Mouse (Mus musculus): ENCODE measurements around the gene Rad54l2. TPM values are rescaled to one million over a fixed set of nuclear protein-coding genes. Genes with fewer than 3 reads are reported as not detected.

Gene Rad54l2
- polyA plus RNA-seq, 1 experiment: 7.1 TPM

DNA sequence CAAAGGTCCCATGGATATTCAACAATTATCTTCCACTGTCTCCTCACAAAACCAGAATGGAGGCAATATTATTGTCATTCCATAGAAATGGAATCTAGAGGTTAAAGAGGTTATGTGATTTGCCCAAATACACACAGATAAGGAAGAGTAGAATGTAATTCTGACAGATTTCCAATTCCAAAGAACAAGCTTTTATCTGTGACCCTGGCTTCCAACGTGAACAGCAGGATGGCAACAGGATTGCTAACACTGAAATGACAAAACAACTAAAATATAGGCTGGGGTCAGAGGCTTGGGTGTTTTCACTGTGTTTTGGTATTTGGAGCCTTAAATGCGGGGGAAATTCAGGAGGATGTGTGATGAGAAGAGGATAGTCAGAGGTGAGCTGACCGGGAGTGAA, 11.6 kb downstream of the Rad54l2 start:
- Histone ChIP-seq H3K4me3 (ENCODE audit: insufficient read depth, low read depth, low read length) (no peak overlapping the region), H3K4me1 (ENCODE audit: control insufficient read depth, insufficient read depth, insufficient read length, low read length) (no peaks in the 10 kb centered on the region; the same call in 1 of the 2 replicates), H3K27ac (replicated peaks; ENCODE audit: low read depth, low read length) (no peak overlapping the region)

DNA sequence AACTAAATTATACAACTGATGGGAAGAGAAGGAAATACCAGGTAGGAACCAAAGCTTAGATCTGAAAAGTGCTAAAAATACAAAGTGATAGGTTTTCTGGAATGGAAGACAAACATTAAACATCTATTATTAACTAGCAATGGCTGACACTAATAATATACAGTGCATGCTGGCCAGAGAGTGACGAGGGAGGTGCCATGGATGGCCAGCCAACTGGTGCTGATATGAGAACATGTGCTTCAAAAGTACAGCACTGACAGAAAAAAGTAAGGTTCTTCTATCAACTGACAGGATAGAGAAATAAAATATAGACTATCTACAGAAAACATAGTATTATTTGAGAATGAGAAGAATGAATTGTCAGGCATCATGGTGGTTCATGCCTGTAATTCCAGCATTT, 12.9 kb downstream of the Rad54l2 start:
- no peaks in the 10 kb centered on the region; the same call in 1 of the 2 replicates for H3K4me1 ChIP-seq (ENCODE audit: control insufficient read depth, insufficient read depth, insufficient read length, low read length)
- H3K4me3 ChIP-seq (ENCODE audit: insufficient read depth, low read depth, low read length): no peak overlapping the region
- no peak overlapping the region for H3K27ac ChIP-seq (replicated peaks; ENCODE audit: low read depth, low read length)

DNA sequence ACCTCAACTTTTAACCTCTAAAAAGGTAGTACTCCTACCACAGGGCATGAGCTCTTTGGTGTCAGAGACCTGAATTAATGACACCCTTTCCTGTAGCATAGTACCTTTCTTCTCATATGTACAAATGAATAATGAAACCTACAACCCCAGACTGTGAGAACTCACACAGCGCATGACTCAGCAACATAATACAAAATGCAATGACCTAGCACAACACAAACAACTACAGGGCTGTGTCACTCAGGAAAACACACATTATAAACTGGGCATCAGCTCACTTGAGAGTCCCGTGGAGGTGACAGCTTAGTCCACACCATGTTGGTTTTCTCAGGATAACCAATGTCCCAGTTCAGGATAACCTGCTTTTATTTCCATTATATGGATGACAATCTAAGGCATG, 17.2 kb downstream of the Rad54l2 start:
- H3K4me3 ChIP-seq (ENCODE audit: insufficient read depth, low read depth, low read length): no peak overlapping the region
- H3K27ac ChIP-seq (replicated peaks; ENCODE audit: low read depth, low read length): no peak overlapping the region
- H3K4me1 ChIP-seq (ENCODE audit: control insufficient read depth, insufficient read depth, insufficient read length, low read length): no peaks in the 10 kb centered on the region; the same call in 1 of the 2 replicates

DNA sequence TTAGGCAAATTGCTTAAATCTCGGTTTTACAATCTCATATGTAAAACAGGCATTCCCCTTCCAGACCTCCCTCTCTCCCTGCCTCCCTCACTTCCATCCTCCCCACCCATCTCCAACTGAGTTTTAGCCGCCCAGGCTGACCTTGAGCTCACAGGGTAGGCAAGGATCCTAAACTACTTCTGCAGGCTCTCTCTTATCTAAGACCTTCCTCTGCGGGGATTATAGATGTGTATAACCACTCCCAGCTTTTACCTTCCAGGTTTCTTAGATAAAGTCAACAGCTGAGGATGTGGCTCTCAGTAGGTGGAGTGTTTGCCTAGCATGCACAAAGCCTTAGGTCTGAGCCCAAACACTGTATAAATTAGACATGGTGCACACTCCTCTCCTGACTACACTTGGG, 18.8 kb downstream of the Rad54l2 start:
- H3K4me1 ChIP-seq (ENCODE audit: control insufficient read depth, insufficient read depth, insufficient read length, low read length): no peaks in the 10 kb centered on the region; the same call in 1 of the 2 replicates
- no peak overlapping the region for H3K4me3 ChIP-seq (ENCODE audit: insufficient read depth, low read depth, low read length)
- no peak overlapping the region for H3K27ac ChIP-seq (replicated peaks; ENCODE audit: low read depth, low read length)

DNA sequence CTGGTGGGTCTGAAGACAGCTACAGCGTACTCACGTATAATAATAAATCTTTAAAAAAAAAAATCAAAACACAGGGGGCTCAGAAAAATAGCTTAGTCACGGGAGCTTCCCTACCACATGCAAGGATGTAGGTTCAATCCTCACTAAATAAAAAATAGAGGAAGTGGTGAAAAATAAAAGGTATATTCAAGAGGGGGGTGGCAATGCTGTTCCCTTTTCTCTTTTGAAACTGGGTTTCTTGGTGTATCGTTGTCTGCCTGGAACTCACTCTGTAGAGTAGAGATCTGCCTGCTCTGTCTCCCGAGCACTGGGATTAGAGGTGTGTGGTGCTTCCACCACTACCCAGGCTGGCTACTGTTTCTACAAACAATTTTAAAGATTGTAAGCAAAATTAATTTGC, 19.2 kb downstream of the Rad54l2 start:
- H3K4me3 ChIP-seq (ENCODE audit: insufficient read depth, low read depth, low read length): no peak overlapping the region
- no peak overlapping the region for H3K27ac ChIP-seq (replicated peaks; ENCODE audit: low read depth, low read length)
- no peaks in the 10 kb centered on the region; the same call in 1 of the 2 replicates for H3K4me1 ChIP-seq (ENCODE audit: control insufficient read depth, insufficient read depth, insufficient read length, low read length)

DNA sequence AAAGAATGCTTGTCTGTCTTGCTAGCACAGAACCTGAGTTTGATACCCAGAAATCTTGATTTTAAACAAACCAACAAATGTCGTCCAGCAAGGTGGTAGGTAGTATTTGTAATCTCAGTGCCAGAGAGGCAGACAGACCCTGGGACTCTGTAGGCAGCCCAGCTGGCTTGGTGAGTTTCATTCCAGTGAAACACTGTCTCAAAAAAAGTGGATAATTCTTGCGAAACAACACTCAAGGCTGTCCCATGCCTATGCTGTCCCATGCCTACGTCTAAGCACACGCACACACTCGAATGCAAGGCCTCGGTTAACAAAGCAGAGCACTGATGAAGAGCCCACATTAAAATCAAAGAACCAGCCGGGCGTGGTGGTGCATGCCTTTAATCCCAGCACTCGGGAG, 32.6 kb downstream of the Rad54l2 start:
- no peak overlapping the region for H3K4me3 ChIP-seq (ENCODE audit: insufficient read depth, low read depth, low read length)
- peaks cover 2% of the 10 kb centered on the region; the same call in 1 of the 2 replicates for H3K4me1 ChIP-seq (ENCODE audit: control insufficient read depth, insufficient read depth, insufficient read length, low read length)

DNA sequence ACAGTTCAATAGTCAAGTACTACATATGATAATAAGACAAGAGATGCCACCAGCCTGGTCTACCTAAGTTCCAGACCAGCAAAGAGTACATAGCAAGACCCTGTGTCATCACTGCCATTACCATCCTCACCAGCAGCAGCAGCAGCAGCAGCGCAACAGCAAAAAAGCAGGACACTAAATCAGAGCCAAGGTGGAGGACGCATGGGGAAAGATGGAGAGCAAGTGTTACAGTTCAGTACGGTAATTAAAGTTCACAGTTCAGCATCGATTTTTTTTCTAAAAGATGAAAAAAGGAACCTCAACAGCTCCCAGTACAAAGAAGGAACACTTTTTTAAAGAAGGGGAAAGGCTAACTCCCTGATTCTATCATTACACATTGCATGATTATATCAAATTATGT, 33.2 kb downstream of the Rad54l2 start:
- no peak overlapping the region for H3K27ac ChIP-seq (replicated peaks; ENCODE audit: low read depth, low read length)
- no peak overlapping the region for H3K4me3 ChIP-seq (ENCODE audit: insufficient read depth, low read depth, low read length)
- H3K4me1 ChIP-seq (ENCODE audit: control insufficient read depth, insufficient read depth, insufficient read length, low read length): peaks cover 2% of the 10 kb centered on the region; the same call in 1 of the 2 replicates

More for the DNA sequence above, 32.6 kb downstream of the Rad54l2 start:
- H3K27ac ChIP-seq (replicated peaks; ENCODE audit: low read depth, low read length): no peak overlapping the region

DNA sequence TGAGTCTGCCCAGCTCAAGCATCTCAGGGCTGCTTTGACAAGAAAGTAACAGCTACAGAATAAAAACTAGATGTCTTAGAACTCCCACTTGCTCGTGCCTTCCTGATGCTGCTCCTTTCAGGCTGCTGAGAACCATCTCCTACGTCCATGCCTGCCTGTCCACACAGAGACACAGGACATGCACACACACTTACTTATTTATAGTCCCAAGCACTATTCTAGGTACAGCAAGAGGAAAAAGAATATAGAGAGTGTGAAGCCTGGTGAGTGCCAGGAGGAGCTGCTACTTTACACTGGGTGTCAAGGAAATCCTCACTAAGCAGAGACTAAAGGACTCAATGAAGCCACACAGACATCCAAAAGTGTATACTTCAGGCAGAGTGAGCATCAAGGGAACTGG, 34.7 kb downstream of the Rad54l2 start:
- H3K27ac ChIP-seq (replicated peaks; ENCODE audit: low read depth, low read length): no peak overlapping the region

DNA sequence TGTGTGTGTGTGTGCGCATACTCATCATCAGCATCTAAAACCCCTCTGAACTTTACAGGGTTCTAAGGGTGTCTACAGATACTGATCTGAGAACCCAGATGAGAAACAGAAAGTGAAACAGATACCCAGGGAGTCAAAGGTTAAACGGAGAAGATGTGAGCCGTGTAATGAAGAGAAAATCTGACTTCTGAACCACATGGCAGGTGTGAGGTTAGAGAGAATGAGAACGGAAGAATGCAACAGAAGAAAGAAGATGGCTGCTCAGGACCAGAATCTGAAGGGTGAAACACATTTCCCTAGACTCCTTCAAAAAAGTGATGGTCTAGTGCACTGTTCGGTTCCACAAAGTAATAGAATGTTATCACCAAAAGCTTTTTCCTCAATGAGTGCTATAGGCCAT, 36.9 kb downstream of the Rad54l2 start:
- H3K27ac ChIP-seq (replicated peaks; ENCODE audit: low read depth, low read length): no peak overlapping the region
- H3K4me1 ChIP-seq (ENCODE audit: control insufficient read depth, insufficient read depth, insufficient read length, low read length): peaks cover 2% of the 10 kb centered on the region; the same call in 1 of the 2 replicates
- no peak overlapping the region for H3K4me3 ChIP-seq (ENCODE audit: insufficient read depth, low read depth, low read length)

More for the DNA sequence above, 34.7 kb downstream of the Rad54l2 start:
- Histone ChIP-seq H3K4me3 (ENCODE audit: insufficient read depth, low read depth, low read length) (no peak overlapping the region), H3K4me1 (ENCODE audit: control insufficient read depth, insufficient read depth, insufficient read length, low read length) (peaks cover 2% of the 10 kb centered on the region; the same call in 1 of the 2 replicates)

DNA sequence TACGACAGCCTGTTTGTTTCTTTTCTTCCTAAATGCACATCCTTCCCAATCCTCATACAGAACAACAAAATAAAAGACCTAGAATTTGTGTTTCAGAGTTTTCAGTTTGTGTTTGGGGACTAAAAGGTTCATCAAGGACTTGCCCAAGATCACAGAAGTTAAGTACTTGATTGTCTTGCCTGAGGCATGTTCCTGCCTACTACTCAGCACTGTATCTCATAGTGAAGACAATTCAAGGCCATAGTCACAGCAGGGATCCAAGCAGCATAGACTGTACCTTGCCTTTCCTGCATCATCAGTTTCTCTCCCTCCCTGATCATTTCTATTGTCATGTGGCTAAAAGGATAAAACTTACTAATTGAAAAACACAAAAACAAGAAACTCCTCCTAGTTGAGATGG, 49.0 kb downstream of the Rad54l2 start:
- no peak overlapping the region for H3K4me3 ChIP-seq (ENCODE audit: insufficient read depth, low read depth, low read length)
- H3K4me1 ChIP-seq (ENCODE audit: control insufficient read depth, insufficient read depth, insufficient read length, low read length): peaks cover 2% of the 10 kb centered on the region; the same call in 1 of the 2 replicates
- H3K27ac ChIP-seq (replicated peaks; ENCODE audit: low read depth, low read length): 0 out of 2 replicates have a peak overlapping the region, but pooled peaks have one; percentile 14

DNA sequence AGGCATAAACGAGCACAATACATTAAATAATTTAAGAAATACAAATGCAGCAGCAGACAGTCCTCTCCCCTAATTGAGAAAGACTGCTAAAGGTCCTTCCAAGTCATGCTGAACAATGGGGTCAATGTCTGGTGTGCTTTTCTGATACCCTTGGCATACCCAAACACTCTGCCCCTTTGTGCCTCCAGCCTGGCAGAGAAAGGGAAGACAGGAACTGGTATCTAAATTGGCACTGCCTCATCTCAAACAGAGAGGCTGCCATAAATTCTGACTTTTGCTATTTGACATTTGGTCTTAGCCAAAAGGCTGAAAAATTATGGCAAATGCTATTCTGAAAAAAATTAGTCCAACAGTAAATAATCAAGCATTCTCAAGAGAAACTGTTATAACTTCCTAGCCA, 49.9 kb downstream of the Rad54l2 start:
- Histone ChIP-seq H3K27ac (replicated peaks; ENCODE audit: low read depth, low read length) (peak overlapping the region; percentile 60; the same call in 1 of the 2 replicates), H3K4me1 (ENCODE audit: control insufficient read depth, insufficient read depth, insufficient read length, low read length) (peaks cover 2% of the 10 kb centered on the region; the same call in 1 of the 2 replicates), H3K4me3 (ENCODE audit: insufficient read depth, low read depth, low read length) (no peak overlapping the region)

DNA sequence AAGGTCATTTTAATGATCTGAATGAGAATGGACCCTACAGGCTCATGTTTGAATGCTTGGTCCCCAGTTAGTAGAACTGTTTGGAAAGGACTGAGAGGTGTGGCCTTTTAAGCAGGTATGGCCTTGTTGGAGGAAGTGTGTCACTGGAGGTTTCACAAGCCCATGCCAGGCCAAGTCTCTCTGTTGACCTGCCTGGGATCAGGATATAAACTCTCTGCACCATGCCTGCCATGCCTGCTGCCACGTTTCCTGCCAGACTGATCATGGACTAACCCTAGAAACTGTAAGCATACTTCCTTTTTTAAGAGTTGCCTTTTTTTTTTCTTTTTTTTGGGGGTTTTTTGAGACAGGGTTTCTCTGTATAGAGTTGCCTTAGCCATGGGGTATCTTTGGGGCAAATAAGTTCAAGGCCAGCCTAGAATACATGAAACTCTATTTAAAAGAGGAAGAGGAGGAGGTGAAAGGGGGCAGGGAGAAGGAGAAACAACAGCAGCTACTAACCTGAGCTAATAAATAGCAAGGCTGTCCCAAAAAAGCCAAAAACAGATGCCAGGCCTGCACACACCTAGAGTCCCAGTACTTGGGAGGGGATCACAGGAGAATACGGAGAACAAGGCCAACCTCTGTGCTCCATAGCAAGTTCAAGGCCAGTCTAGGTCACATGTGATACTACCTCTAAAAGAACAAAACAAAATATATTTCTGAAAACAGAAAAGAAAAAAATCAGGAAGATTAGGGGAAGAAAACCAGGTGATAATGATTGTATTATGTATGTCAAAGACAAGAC, 50.6 kb downstream of the Rad54l2 start:
- Histone ChIP-seq H3K27ac (replicated peaks; ENCODE audit: low read depth, low read length) (peak overlapping the region; percentile 56), H3K4me1 (ENCODE audit: control insufficient read depth, insufficient read depth, insufficient read length, low read length) (peaks cover 2% of the 10 kb centered on the region; the same call in 1 of the 2 replicates), H3K4me3 (ENCODE audit: insufficient read depth, low read depth, low read length) (no peak overlapping the region)

DNA sequence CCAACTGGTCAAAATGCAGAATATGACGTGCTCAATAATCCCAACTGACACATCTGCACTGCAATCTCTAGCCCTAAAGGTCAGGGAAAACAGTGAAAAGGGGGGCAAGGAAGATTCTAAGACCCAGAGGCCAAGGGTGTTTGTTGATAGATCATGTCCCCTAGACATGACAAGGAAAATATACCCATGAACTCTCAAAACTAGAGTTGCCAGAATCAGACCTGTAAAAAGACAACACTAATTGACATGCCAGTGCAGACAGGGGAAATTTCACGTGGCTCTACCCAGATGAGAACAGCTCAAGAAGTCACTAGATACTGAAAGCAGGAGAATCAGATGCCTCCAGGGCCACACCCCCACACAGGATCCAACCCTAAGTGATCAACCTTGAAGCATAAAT, 55.3 kb downstream of the Rad54l2 start:
- Histone ChIP-seq H3K27ac (replicated peaks; ENCODE audit: low read depth, low read length) (no peak overlapping the region), H3K4me1 (ENCODE audit: control insufficient read depth, insufficient read depth, insufficient read length, low read length) (no peaks in the 10 kb centered on the region), H3K4me3 (ENCODE audit: insufficient read depth, low read depth, low read length) (no peak overlapping the region)

DNA sequence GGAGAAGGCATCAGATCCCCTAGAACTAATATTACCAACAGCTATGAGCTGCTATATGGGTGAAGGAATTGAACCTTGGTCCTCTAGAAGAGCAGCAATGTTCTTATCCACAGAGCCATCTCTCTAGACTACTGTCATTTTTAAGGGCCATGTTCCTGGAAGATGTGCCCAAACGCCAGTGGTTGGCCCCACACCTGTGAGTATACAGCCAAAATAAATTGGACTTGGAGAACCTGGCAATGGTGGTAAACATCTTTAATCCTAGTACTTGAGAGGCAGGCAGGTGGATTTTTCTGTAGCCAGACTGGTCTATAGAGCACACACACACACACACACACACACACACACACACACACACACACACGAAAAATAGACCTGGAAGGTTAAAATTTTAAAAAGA, 59.6 kb downstream of the Rad54l2 start:
- H3K4me3 ChIP-seq (ENCODE audit: insufficient read depth, low read depth, low read length): no peak overlapping the region
- peaks cover 2% of the 10 kb centered on the region; the same call in 1 of the 2 replicates for H3K4me1 ChIP-seq (ENCODE audit: control insufficient read depth, insufficient read depth, insufficient read length, low read length)
- H3K27ac ChIP-seq (replicated peaks; ENCODE audit: low read depth, low read length): no peak overlapping the region

DNA sequence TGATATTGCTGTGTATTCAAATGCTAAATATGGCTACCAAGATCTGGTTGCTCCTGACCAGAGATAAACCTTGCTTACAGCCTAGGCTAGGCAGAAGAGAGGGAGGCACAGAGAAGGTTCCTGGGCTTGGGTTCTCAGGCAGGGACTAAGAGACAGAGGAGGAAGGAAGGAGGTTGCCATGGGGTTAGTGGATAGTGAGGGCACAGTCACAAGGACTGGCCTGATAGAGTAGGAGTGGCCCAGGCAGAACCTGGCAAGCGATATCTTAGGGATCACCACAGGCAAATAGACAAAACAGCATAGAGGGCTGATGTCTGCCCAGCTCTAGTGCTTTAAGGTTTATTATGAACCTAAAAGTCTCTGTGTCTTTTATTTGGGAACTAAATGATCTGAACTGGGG, 62.1 kb downstream of the Rad54l2 start:
- peaks cover 2% of the 10 kb centered on the region; the same call in 1 of the 2 replicates for H3K4me1 ChIP-seq (ENCODE audit: control insufficient read depth, insufficient read depth, insufficient read length, low read length)
- peak overlapping the region; percentile 26; the same call in 1 of the 2 replicates for H3K27ac ChIP-seq (replicated peaks; ENCODE audit: low read depth, low read length)
- no peak overlapping the region for H3K4me3 ChIP-seq (ENCODE audit: insufficient read depth, low read depth, low read length)

DNA sequence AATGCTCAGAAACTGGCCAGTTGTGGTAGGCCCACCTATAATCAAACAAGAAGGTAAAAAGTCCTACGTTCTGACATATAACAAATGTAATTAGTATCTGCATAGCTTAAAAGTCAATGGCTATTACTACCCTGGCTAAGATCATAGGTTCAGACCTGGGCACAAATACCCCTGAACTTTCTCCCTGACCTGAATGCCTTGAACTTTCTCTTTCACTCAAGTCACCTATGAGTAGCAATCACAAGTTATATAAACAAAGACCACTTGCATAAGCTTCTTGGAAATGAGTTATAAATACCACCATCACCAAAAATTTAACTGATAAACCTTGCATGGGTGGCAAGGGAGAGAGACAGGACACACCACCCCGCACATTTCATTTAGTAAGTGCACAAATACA, 63.6 kb downstream of the Rad54l2 start:
- peak overlapping the region; percentile 54; the same call in 1 of the 2 replicates for H3K27ac ChIP-seq (replicated peaks; ENCODE audit: low read depth, low read length)

More for the DNA sequence above, 63.6 kb downstream of the Rad54l2 start:
- Histone ChIP-seq H3K4me1 (ENCODE audit: control insufficient read depth, insufficient read depth, insufficient read length, low read length) (peaks cover 2% of the 10 kb centered on the region; the same call in 1 of the 2 replicates), H3K4me3 (ENCODE audit: insufficient read depth, low read depth, low read length) (no peak overlapping the region)
